Mouse (Mus musculus) embryonic facial prominence, embryonic 10.5 days (tissue): ENCODE measurements around the gene Ret. TPM values are rescaled to one million over a fixed set of nuclear protein-coding genes. Genes with fewer than 3 reads are reported as not detected.
A peak's percentile ranks its signal among the peaks of the same experiment; 100 is the strongest.

Experiments used
- DNase-seq: peaks from one replicate; pipeline ENCODE4 v3.0.0-alpha.2; 2017; ENCODE audit warnings: low spot score
- H3K27ac ChIP-seq: fragments of 300-500 bp; sonication (generic); replicated peaks from 2 replicates; pipeline ENCODE4 v1.5.1; 2016; ENCODE audit warnings: mild to moderate bottlenecking
- H3K27me3 ChIP-seq: fragments of 300-500 bp; sonication (generic); replicated peaks from 2 replicates; pipeline ENCODE4 v1.6.1; 2016; ENCODE audit warnings: low read depth, mild to moderate bottlenecking; ENCODE audit not compliant: poor library complexity, severe bottlenecking
- H3K36me3 ChIP-seq: fragments of 300-500 bp; sonication (generic); replicated peaks from 2 replicates; pipeline ENCODE4 v1.6.1; 2016; ENCODE audit warnings: mild to moderate bottlenecking, moderate library complexity
- H3K4me1 ChIP-seq: fragments of 300-500 bp; sonication (generic); 2 replicates; pipeline ENCODE4 v1.6.1; 2016
- H3K4me3 ChIP-seq: fragments of 300-500 bp; sonication (generic); 2 replicates; pipeline ENCODE4 v1.5.1; 2016; ENCODE audit warnings: mild to moderate bottlenecking, moderate library complexity
- H3K9me3 ChIP-seq: fragments of 300-500 bp; sonication (generic); 2 replicates; pipeline ENCODE4 v1.6.1; 2016; ENCODE audit warnings: mild to moderate bottlenecking
- WGBS: fragments of 180-500 bp; shearing (Covaris S2); methylation state at CpG from one replicate; pipeline ENCODE4 v1.1.7; 2016; 5-methylcytosine and 5-hydroxymethylcytosine counted together
- polyA plus RNA-seq: library from polyadenylated mRNA; unstranded; fragments of >200 nt; fragmentation: Nextera tagmentation; extraction: Ambion mirVana; gene quantifications from 2 replicates; pipeline ENCODE4 v1.2.1, GENCODE M21; 2016

Gene Ret
- 1.2 and 3.1 TPM in 2 replicates for polyA plus RNA-seq

DNA sequence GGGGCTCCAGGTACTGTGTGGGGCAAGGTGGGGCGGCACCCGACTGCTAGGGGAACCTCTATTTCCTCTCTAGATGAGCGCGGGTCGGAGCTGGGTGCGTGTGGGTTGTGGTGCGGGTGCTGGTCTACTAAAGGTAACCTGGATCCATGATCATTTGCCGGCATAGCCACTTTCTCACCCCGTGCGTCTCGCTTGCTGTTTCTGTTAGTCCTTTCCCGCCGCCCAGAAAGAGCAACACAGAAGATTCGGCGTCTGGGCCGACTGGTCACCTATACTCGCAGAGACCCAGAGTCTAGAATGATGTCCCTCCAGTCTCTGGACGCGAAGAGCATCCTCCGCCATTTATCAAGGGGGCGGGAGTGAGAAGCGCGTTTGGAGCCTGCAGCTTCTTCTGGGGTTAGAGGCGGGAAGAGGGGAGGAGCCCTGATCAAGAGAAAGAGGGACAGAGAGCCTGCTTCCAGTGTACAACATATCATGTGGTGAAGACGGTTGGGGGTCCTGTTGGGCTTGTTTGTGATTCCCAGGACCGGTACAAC, at the start of gene Ret:
TSS of gene Ret (minus strand) at position 279 of the 536 bp plus-strand sequence.
- Histone ChIP-seq H3K4me1 (peaks cover 22% of the 10 kb centered on the region), H3K9me3 (no peaks in the 10 kb centered on the region), H3K27ac (no peak within 1 kb of the TSS; the same call in 1 of the 2 replicates), H3K4me3 (peak within 1 kb of the TSS; percentile 70), H3K36me3 (no peaks in the 10 kb centered on the region), H3K27me3 (peaks cover 92% of the 10 kb centered on the region)
- peak; percentile 34 for DNase-seq
- WGBS: under 1% methylated on average over 26 of the region's 26 CpGs

DNA sequence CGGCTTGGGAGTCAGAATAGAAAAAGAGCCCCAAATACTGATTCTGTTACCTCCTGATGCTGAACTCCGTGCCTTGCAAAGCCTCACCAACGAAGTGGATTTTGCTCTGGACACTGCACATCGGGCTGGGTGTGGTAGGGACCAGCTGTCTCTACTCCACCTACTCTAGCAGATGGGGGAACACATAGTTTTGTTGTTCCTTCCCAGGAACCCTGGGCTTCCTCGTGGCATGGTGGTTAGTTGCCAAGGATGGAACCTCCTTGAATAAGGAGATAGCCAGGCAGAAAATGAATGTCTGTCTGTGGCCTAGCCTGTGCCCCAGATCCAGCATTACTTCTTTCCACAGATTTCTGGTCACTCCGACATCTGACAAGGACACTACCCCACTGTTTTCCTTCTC, 49.6 kb upstream of the Ret start:
- no peak for DNase-seq

DNA sequence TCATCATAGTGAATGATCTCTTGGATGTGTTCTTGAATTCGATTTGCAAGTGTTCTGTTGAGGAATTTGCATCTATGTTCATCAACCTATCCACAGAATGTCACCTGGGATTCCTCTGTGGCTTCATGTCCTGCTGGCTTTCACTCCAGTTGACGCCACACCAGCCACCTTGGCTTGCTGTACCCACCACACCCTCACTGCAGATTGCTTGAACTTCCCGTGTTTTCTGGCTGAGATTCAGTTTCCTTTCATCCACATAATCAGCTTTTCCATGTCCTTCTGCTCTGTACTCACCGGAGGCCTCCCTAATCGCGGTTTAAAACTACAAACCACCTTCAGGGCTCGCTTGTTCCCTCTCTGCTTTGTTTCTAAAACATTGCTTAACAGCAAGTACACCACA, 46.6 kb upstream of the Ret start:
- 85% methylated on average over 7 of the region's 7 CpGs for WGBS

More for the DNA sequence above, 49.6 kb upstream of the Ret start:
- H3K27ac ChIP-seq: no peak overlapping the region
- no peaks in the 10 kb centered on the region for H3K9me3 ChIP-seq
- WGBS: 90% methylated on average over 6 of the region's 6 CpGs
- no peak overlapping the region for H3K4me3 ChIP-seq
- H3K27me3 ChIP-seq: no peaks in the 10 kb centered on the region
- no peaks in the 10 kb centered on the region for H3K36me3 ChIP-seq
- H3K4me1 ChIP-seq: no peaks in the 10 kb centered on the region

DNA sequence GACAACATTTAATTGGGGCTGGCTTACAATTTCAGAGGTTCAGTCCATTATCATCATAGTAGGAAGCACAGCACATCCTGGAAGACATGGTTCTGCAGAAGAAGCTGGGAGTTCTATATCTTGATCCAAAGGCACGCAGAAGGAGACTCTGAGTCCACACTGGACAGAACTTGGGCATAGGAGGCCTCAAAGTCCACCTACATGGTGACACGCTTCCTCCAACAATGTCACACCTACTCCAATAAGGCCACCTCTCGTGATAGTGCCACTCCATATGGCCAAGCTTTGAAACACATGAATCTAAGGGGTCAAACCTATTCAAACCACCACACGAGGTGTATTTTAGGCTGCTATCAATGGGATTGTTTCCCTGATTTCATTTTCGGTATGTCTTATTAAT, 45.4 kb upstream of the Ret start:
- DNase-seq: no peak
- Histone ChIP-seq H3K36me3 (no peaks in the 10 kb centered on the region), H3K4me1 (no peaks in the 10 kb centered on the region), H3K9me3 (no peaks in the 10 kb centered on the region), H3K27ac (no peak overlapping the region), H3K4me3 (no peak overlapping the region), H3K27me3 (no peaks in the 10 kb centered on the region)
- 81% methylated on average over 5 of the region's 5 CpGs for WGBS

More for the DNA sequence above, 46.6 kb upstream of the Ret start:
- no peaks in the 10 kb centered on the region for H3K9me3 ChIP-seq
- H3K36me3 ChIP-seq: no peaks in the 10 kb centered on the region
- H3K27me3 ChIP-seq: no peaks in the 10 kb centered on the region
- no peak for DNase-seq
- no peak overlapping the region for H3K27ac ChIP-seq
- no peak overlapping the region for H3K4me3 ChIP-seq
- no peaks in the 10 kb centered on the region for H3K4me1 ChIP-seq

DNA sequence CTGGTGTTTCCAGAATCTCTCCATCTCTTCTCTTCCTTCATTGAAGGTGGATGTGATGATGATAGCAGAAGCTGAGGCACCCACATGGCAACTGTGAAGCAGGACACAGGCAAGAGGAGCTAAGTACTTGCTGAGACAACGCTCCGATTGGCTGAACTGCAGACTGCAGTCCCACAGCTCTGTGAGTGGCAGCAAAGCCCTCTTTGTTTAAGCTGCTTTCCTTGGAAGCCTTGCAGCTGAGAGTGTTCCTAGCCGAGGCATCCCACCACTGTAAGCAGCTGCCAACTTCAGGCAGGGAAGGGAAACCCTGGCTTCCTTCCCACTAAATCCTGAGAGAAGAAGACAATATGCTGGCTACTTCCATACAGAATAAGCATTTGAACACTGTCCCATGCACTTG, 28.6 kb upstream of the Ret start:
- WGBS: 29% methylated on average over 3 of the region's 3 CpGs
- no peak for DNase-seq
- no peak overlapping the region for H3K27ac ChIP-seq

DNA sequence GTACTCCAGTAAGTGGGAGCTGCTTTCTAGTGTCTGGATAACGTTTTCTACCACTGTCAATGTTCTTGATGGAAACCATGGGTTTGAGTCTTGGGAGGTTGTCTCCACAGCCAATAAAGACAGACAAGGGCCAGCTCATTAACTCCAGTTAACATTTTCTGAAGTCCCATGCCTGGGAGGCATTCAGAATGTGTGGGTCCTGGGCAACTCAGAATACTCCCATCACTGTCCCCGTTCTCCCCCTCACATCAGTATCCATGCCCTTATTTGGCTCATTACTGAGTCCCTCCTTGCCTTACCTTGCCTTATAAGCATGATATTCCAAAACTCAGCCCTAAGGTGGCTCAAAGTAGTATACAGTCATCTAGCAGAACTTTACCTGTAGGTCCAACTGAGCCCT, 25.0 kb upstream of the Ret start:
- Histone ChIP-seq H3K4me1 (peaks cover 4% of the 10 kb centered on the region; the same call in 1 of the 2 replicates), H3K9me3 (no peaks in the 10 kb centered on the region), H3K36me3 (no peaks in the 10 kb centered on the region), H3K4me3 (no peak overlapping the region), H3K27me3 (0 out of 2 replicates have a peak, but pooled peaks cover 3% of the 10 kb centered on the region), H3K27ac (no peak overlapping the region)
- no peak for DNase-seq
- WGBS: 83% methylated on average over 2 of the region's 2 CpGs

More for the DNA sequence above, 28.6 kb upstream of the Ret start:
- Histone ChIP-seq H3K27me3 (0 out of 2 replicates have a peak, but pooled peaks cover 3% of the 10 kb centered on the region), H3K9me3 (no peaks in the 10 kb centered on the region), H3K4me3 (no peak overlapping the region), H3K4me1 (peaks cover 4% of the 10 kb centered on the region; the same call in 1 of the 2 replicates), H3K36me3 (no peaks in the 10 kb centered on the region)

DNA sequence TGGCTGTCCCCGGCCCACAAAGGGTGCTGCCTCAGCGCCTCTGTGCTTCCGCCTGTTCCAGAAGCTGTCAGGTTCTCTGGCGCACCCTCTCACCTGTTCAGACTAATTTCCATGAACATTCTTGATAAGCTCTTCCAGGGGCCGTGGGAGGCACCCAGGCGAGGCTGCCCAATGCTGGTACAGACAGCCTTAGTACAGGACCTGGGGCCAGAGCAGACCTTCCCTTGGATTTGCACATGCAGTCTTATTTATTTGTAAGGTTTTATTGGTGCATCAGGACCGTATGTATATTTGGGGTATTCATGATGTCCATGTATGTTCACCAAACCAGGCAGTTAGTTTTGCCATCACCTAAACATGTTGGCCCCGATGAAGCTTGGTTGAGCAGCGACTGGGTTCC, 18.2 kb upstream of the Ret start:
- H3K4me3 ChIP-seq: no peak overlapping the region
- 91% methylated on average over 9 of the region's 9 CpGs for WGBS
- H3K9me3 ChIP-seq: no peaks in the 10 kb centered on the region
- no peaks in the 10 kb centered on the region for H3K36me3 ChIP-seq
- H3K27ac ChIP-seq: no peak overlapping the region
- H3K27me3 ChIP-seq: no peaks in the 10 kb centered on the region
- no peak for DNase-seq
- H3K4me1 ChIP-seq: no peaks in the 10 kb centered on the region

DNA sequence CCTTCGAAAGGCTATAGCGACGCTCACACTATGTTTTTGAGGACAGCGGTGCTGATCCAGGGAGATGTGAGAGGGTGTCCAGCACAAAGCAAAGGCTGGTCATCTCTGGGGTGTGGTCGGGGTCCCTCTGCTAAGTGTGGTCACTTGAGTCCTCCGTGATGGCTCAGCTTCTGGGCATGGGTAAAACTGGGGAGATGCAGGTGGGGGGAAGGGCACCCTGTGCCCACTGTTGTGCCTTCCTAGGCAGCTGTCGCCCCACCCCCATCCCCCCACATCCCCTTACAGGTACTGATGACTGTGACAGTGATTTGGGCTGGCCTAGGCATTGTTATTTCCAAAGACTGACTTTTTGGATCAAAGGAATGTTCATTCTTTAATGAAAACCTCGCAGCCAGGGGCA, 10.8 kb upstream of the Ret start:
- Histone ChIP-seq H3K27me3 (no peaks in the 10 kb centered on the region; the same call in 1 of the 2 replicates), H3K27ac (no peak overlapping the region), H3K36me3 (no peaks in the 10 kb centered on the region), H3K9me3 (no peaks in the 10 kb centered on the region), H3K4me3 (no peak overlapping the region), H3K4me1 (peaks cover 9% of the 10 kb centered on the region)
- 91% methylated on average over 8 of the region's 8 CpGs for WGBS
- no peak for DNase-seq

DNA sequence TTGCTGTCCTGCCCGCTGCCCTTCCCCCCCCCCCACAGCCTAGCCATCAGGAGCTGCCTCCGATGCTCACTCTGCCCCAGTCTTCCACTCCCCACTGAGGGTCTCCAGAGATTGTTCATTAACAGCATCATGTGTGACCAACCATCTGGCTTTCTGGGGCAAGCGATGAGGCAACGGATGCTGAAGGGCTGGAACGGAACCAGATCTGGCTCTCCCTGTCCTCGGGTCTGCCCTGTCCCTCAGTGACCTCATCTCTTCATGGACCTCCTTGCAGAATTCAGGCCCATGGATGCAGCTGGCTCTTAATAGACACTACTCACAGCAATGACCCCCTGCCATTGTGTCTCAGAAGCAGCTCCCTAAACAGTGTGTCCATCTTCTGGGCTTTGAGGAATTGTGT, 8.9 kb upstream of the Ret start:
- Histone ChIP-seq H3K36me3 (no peaks in the 10 kb centered on the region), H3K4me1 (peaks cover 9% of the 10 kb centered on the region), H3K9me3 (no peaks in the 10 kb centered on the region), H3K27me3 (peaks cover 7% of the 10 kb centered on the region; the same call in 1 of the 2 replicates), H3K27ac (no peak overlapping the region), H3K4me3 (no peak overlapping the region)
- no peak for DNase-seq
- 81% methylated on average over 6 of the region's 6 CpGs for WGBS

DNA sequence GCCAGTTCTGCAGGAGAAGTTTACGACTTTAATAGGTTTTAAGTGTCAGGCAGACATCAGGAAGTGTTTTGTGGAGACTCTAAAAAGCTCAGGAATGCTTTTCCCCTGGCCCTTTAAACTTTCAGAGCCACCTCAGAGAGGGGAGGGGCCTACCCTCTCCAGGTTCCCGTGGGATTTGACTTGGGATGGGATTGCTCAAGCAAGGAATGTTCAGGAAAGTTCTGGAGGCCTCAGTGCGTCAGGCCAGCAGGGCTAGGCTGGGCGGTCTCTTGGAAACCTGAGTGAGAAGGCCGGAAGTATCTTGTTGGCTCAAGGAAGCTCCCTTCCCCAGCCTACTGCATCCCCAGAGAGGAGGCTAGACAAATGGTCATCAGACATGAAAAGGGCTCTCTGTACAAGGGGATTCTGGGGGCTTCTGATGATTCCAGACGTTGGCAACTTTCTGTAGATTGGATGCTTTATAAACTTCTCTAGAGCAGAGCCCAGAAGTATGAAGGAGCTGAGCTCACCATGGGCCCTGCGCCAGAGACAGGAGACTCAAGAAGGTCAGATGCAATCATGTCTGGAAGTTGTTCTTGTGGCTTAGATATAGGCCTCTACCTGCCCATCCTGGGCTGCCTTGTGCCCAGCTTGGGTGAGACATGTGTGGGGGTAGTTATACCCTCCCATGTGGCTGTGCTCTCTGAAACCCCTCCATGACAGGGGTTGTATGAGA, 7.8 kb upstream of the Ret start:
- no peaks in the 10 kb centered on the region for H3K9me3 ChIP-seq
- 49% methylated on average over 7 of the region's 7 CpGs for WGBS
- DNase-seq: no peak
- no peak overlapping the region for H3K27ac ChIP-seq
- no peak overlapping the region for H3K4me3 ChIP-seq
- H3K36me3 ChIP-seq: no peaks in the 10 kb centered on the region
- H3K4me1 ChIP-seq: peaks cover 9% of the 10 kb centered on the region
- peaks cover 18% of the 10 kb centered on the region for H3K27me3 ChIP-seq

DNA sequence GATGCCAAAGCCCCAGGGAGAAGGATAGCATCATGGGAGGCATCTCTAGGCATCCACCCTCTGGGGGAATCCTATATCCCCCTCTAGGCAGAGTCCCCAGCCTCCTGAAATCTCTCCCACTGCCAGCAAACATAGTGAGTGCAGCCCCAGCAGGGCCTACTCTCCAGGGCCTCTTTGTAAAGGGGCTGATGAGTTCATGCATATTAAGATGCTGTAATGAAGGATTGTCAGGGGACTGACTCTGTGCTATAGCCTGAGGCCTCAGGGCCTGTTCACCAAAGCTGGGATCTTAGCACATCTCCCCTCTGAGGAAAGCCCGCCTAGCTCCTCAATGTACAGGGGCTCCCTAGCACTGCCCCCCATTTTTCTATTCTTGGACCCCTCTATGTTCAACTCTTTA, 6.6 kb upstream of the Ret start:
- no peaks in the 10 kb centered on the region for H3K36me3 ChIP-seq
- H3K27ac ChIP-seq: no peak overlapping the region
- no peak for DNase-seq
- 47% methylated on average over 1 of the region's 1 CpGs for WGBS
- no peaks in the 10 kb centered on the region for H3K9me3 ChIP-seq
- no peak overlapping the region for H3K4me3 ChIP-seq
- H3K27me3 ChIP-seq: peaks cover 30% of the 10 kb centered on the region
- H3K4me1 ChIP-seq: peaks cover 9% of the 10 kb centered on the region

DNA sequence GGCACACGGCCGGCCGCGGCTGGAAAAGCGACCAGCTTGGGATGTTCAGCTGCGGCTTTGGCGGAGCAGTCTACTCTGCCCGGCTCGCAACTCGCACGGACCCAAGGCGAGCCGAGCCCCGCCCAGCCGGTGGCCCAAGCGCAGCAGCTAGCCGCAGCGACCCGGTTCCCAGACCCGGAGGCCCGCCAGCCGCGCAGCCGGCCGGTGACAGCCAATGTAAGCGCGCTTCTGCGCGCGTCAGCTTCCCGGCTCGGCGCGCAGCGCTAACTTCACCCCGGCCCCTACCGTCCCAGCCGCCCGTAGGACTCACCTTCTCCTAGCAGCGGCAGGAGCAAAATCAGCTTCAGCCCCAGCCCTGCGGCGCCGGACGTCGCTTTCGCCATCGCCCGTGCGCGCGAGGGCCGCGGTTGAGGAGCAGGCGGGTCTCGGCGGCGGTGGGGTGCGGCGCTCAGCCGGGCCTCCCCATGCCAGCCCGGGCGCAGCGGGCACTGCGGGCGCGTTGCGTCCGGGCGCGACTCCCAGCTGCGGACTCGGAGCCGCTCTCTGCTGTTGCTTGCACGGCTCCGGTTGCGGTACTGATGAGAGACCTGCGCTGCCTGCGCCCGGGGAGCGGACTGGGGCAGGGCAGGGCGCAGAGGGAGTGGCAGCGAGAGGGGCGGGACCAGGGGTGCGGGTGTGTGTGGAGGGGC, 623 bp downstream of the Ret start:
- Histone ChIP-seq H3K4me1 (peaks cover 22% of the 10 kb centered on the region), H3K4me3 (peak overlapping the region; percentile 70), H3K27me3 (peaks cover 99% of the 10 kb centered on the region), H3K9me3 (no peaks in the 10 kb centered on the region), H3K27ac (no peak overlapping the region; the same call in 1 of the 2 replicates), H3K36me3 (no peaks in the 10 kb centered on the region)
- DNase-seq: peak; percentile 72
- WGBS: under 1% methylated on average over 84 of the region's 84 CpGs
